Mouse (Mus musculus) T-helper 2 cell (primary cell): ENCODE data around the gene Phyhipl.

Experiments
- in situ Hi-C: fragments of 300-600 bp; cut with MboI, MseI; formaldehyde crosslinking; loops from one replicate; pipeline ENCODE4 v1.15.1; 2025; ENCODE audit warnings: high pct_unique_total_duplicates

Gene Phyhipl

DNA sequence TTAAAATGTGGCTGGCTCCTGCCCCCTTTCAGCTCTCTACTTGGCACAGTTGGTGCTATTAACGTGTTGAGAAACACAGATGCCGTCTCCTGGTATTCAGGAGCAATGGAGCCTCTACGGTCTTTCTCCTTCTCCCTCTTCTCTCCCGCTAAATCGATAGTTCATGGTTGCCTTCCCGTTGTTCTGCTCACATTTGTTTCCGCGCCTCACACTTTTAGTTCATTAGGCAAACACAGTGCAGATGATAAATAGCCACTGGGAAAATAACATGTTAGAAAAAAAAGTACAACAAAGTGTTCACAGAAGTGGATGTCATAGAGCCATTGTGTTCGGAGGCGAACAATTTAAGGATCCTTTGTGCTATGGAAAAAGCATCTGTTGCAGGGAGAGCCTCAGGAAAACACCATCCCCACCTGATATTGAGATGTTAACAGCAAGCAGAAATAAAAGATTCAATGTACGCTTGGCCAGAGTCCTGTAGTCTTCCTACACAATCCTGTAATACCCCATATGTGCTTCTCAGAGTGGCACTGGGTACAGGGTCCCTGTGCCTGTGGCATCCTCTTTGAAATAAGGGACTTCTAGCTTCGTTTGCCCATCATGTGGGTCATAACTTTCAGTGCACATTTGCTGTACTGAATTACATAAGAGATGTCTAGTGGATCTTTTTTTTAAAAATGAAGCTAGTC is 18.0 kb downstream of the Phyhipl start:
- in situ Hi-C loops, result no loop called here

GRCm38 (mm10) chr10:70635261-70635660 is 20.5 kb downstream of the Phyhipl start:
- in situ Hi-C loops, result no loop called here

DNA sequence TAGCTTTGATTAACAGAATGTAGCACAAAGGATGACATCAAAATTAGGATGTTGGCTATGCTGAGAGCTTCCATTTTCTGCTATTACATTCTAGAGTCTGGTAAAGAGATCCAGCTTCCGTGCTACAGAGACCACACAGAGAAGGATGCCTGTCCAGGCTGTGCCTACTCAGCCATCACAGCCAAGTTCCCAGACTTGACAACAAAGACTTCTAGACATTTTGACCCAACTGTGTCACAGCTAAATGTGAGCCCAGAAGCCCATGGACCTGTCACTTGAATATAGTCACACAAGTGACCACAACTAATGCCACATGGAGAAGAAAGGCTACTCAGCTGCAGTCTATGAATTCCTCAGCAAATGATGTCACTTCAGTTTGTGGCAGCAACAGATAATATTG is 24.6 kb downstream of the Phyhipl start:
- in situ Hi-C loops, result no loop called here

DNA sequence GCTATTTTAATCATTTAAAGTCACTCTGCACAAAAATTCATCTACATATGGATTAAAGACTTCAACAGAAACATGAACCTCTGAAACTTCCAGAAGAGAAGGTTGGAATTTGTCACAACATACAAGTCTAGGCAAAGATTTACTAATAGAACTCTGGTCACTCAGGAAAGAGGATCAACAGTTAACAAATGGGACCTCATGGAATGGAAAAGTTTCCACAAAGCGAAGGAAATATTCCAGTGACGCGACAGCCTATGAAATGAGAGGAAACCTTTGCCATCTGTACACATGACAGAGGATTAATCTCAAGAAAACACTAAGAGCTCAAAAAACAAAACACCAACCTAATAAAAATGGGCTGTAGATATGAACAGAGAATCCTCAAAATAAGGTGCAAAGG is 32.3 kb downstream of the Phyhipl start:
- in situ Hi-C loops, result no loop called here

DNA sequence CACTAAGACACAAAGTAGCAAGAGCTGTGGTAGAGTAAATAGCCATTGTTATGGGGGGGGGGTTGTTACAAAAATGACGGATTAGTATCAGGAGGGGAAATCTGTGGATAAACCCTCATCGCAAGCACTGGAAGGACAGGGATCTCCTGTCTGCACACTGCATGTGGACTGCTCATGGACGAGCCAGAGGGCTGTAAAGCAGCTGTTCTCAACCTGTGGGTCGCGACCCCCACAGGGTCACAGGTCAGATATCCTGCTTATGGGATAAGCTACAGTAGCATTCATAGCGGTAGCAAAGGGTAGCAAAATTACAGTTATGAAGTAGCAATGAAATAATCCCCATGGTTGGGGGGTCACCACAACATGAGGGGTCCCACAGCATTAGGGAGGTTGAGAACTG is 39.4 kb downstream of the Phyhipl start:
- in situ Hi-C loops, result no loop called here

GRCm38 (mm10) chr10:70611633-70612032 is 44.1 kb downstream of the Phyhipl start:
- in situ Hi-C loops, result no loop called here

GRCm38 (mm10) chr10:70599925-70600305 is 55.9 kb downstream of the Phyhipl start:
- in situ Hi-C loops, result no loop called here

GRCm38 (mm10) chr10:70599126-70599924 is 56.4 kb downstream of the Phyhipl start:
- in situ Hi-C loops, result no loop called here

DNA sequence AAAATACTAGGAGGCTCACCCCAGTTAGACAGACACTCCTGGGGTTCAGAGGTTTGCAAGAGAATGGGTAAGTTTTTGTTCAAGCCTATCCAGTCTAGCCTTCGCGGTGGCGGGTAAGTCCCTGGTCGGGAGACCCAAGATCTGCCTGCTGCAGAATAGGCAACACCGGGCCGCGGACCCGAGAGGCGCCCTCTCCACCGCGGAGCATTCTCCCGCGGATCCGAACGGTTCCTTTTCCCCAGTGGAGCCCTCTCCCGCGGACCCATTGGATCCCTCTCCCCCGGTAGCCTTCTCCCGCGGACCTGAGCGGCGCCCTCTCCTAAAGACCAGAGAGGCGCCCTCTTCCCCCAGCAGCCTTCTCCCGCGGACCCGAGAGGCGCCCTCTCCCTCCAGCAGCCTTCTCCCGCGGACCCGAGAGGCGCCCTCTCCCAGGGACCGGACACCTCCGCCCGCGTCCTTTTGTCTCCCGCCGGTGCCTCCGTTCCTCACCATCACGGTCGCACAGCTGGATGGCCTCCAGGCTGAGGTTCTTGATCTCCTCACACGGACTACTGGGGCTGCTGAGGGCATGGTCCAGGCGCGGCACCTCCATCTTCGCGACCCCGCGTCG is 57.1 kb downstream of the Phyhipl start:
- in situ Hi-C loops, result no loop called here

GRCm38 (mm10) chr10:70598081-70598515 is 57.7 kb downstream of the Phyhipl start:
- in situ Hi-C loops, result no loop called here

GRCm38 (mm10) chr10:70594007-70594406 is 61.8 kb downstream of the Phyhipl start:
- in situ Hi-C loops, result no loop called here

GRCm38 (mm10) chr10:70586876-70587405 is 68.8 kb downstream of the Phyhipl start:
- in situ Hi-C loops, result no loop called here

DNA sequence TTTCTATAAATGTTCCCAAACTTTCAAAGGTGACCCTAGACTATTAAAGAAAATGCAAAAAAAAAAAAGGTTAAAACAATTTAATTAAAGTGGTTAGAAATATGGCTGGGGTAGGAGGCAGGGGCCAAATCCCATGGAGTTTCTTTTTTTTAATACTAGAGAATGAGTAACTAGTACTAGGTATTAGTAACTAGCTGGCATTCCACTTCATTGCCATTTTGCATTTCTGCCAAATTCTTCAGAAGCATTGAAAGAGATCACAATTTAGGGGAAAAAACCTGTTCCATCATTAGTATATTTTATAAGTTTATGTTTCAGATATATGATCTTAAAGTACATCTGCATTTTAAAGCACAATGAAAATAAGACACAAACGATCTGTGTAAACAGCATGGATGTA is 71.6 kb downstream of the Phyhipl start:
- in situ Hi-C loops, result no loop called here

DNA sequence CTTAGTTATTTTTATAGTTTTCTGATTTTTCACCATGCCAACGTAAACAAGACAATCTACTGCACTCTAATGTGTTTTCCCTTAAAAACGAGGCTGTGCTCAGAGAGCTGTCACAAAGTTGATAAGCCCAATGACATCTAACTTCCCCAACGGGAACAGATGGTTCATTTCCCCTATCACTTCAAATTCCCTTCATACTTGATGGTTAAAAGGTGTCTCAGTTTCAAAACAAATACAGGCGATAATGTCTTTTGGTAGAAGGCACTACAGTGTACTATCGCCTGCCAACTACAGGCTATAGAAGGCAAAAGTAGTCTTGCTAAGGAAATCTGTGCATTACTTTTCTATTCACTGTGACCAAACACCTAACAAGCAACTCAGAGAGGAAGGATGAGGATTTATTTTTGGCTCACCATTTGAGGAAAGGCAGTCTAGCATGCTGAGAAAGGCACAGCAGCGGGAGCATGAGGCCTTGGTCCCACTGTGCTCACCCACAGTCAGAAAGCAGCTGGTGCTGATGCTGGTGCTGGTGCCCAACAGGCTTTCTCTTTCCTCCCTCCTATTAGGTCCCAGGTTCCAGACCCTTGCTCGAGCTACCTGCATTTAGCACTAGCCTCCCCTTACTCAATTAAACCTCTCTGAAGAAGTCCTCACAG is 74.1 kb downstream of the Phyhipl start:
- in situ Hi-C loops, result no loop called here

- in situ Hi-C loops, result no loop called here
These were observed 92.1 kb downstream of the Phyhipl start for GRCm38 (mm10) chr10:70563636-70564035.

DNA sequence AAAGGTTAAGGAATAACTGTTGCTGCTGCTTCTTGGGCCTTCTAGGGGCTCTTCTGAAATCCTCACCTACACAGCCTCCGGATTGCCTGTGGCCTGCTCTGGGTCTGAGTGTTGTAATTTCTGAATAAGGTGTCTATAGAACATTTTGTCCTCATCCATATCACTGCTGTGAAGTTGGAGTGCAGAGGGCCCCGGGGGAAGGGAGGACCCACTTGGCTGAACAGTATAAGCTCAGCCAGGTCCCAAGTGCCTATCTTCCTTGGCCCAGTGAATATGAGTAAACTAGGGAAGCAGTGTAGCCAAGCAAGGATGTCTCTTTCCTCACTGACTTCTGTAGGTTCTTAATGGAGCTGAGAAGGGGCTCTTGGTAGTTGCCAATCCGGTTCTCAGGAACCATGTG is 103.2 kb downstream of the Phyhipl start:
- in situ Hi-C loops, result no loop called here

GRCm38 (mm10) chr10:70542857-70543256 is 112.9 kb downstream of the Phyhipl start:
- in situ Hi-C loops, result no loop called here

- in situ Hi-C loops, result no loop called here
These were observed 115.1 kb downstream of the Phyhipl start for GRCm38 (mm10) chr10:70540456-70541195.

DNA sequence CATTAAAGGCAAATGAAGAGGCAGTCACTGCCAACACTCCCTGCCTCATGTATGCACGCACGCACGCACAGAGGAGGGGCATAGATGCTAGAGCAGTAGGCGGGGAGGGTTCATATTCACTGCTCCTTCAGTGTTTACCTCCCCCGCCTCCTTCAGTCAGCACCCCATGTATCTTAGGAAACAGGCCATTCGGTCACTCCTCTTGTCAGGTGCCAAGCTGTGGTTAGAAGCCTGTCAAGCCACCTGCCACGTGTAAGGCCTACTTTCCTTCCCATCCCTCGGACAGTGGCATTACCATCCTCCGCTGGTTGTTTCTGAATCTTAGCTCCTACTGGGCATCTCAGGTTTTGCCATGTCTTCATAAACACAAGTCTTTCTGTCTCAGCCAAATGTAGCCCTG is 116.5 kb downstream of the Phyhipl start:
- in situ Hi-C loops, result no loop called here

- in situ Hi-C loops, result no loop called here
These were observed 118.1 kb downstream of the Phyhipl start for GRCm38 (mm10) chr10:70537694-70538093.

GRCm38 (mm10) chr10:70535401-70535800 is 120.4 kb downstream of the Phyhipl start:
- in situ Hi-C loops, result no loop called here
